In the genomic region with DNA sequence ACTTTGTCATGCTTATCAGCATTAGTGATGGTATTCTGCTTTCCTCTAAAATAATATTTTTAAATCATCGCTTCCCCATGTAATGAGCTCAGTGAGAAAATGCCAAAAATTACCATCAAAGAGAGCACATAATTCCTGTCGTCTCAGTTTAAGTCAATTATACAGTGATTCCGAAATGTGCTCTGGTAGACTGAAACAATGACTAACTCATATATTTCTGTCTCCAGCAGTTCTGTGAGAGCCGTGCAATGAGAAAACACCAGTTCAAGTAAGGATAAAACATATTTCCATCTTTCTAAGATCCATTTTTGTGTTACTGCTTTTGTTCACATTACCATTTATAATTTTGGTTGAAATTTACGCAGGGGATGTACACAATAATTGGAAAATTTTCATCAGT, we compare ENCODE assay signal across 33 mouse cellular contexts.
"Had no signal": no experiment of that assay in that cellular context is flagged by ENCODE, and none has a peak within 500 bp of the region (broad histone marks: within the 10 kb centered on the region; RNA-seq: fewer than 3 reads in every experiment).

No protein-coding gene starts in this region.

- H3K4me1 ChIP-seq: heart, embryonic 12.5 days; heart, embryonic 13.5 days; heart, embryonic 15.5 days; hindbrain, embryonic 10.5 days; hindbrain, embryonic 12.5 days; hindbrain, embryonic 13.5 days; hindbrain, embryonic 15.5 days; intestine, embryonic 15.5 days; kidney, embryonic 15.5 days had no signal

- H3K27ac ChIP-seq: heart, embryonic 13.5 days; heart, embryonic 15.5 days; hindbrain, embryonic 10.5 days; hindbrain, embryonic 12.5 days; hindbrain, embryonic 13.5 days; hindbrain, embryonic 14.5 days; hindbrain, embryonic 15.5 days; hindbrain, postnatal 0 days; intestine, embryonic 15.5 days; kidney, embryonic 15.5 days; kidney, postnatal 0 days; layer of hippocampus, adult 2 months had no signal

- H3K27me3 ChIP-seq: heart, embryonic 12.5 days; heart, embryonic 13.5 days; heart, embryonic 15.5 days; hindbrain, embryonic 12.5 days; hindbrain, embryonic 13.5 days; hindbrain, embryonic 15.5 days; intestine, embryonic 15.5 days; kidney, embryonic 15.5 days had no signal

- H3K9me3 ChIP-seq: heart, embryonic 12.5 days; heart, embryonic 13.5 days; heart, embryonic 15.5 days; hindbrain, embryonic 10.5 days; hindbrain, embryonic 12.5 days; hindbrain, embryonic 13.5 days; hindbrain, embryonic 15.5 days; intestine, embryonic 15.5 days; kidney, embryonic 15.5 days had no signal

- ATAC-seq: hindbrain, embryonic 16.5 days; hindbrain, postnatal 0 days; inflammation-experienced regulatory T-cells, adult 6 months; intestine, embryonic 15.5 days; intestine, embryonic 16.5 days; intestine, postnatal 0 days had no signal

- H3K4me3 ChIP-seq: heart, embryonic 12.5 days; heart, embryonic 13.5 days; heart, embryonic 15.5 days; hindbrain, embryonic 10.5 days; hindbrain, embryonic 12.5 days; hindbrain, embryonic 13.5 days; hindbrain, embryonic 15.5 days; intestine, embryonic 15.5 days; kidney, embryonic 15.5 days; layer of hippocampus, adult 2 months had no signal

- DNase-seq: heart, postnatal 10 days; heart, postnatal 14 days; heart, postnatal 36 days; heart, postnatal 4 days; kidney, adult 11 months; kidney, adult 18-20 months; kidney, adult 2 months; kidney, adult 8-10 months; kidney, adult 9 months; kidney, postnatal 10 days; kidney, postnatal 14 days; kidney, postnatal 25 days; kidney, postnatal 36 days; kidney, postnatal 4 days; layer of hippocampus, adult 9-11 months; layer of hippocampus, postnatal 36 days had no signal

- H3K36me3 ChIP-seq: heart, embryonic 12.5 days; heart, embryonic 13.5 days; heart, embryonic 15.5 days; hindbrain, embryonic 10.5 days; hindbrain, embryonic 12.5 days; hindbrain, embryonic 13.5 days; hindbrain, embryonic 15.5 days; intestine, embryonic 15.5 days; kidney, embryonic 15.5 days had no signal
